Mouse (Mus musculus): Measurements from ENCODE around the gene Sumo3.

Sumo3 gene

GRCm38 (mm10) chr10:77605908-77606826 lies at the start of gene Sumo3, which contains the start of gene Gm49325:
Sumo3 (plus strand) TSS chr10:77606097.
Gm49325 (plus strand) TSS chr10:77606197.
- CTCF ChIA-PET, result interaction anchor here (0.6 kb wide), 1 partner anchor 74 kb away, joined by 8 read pairs; no protein-coding TSS in a partner anchor

- CTCF ChIA-PET, result no interaction called here
These were observed 49.3 kb upstream of the Sumo3 start for GRCm38 (mm10) chr10:77556631-77557030.

DNA sequence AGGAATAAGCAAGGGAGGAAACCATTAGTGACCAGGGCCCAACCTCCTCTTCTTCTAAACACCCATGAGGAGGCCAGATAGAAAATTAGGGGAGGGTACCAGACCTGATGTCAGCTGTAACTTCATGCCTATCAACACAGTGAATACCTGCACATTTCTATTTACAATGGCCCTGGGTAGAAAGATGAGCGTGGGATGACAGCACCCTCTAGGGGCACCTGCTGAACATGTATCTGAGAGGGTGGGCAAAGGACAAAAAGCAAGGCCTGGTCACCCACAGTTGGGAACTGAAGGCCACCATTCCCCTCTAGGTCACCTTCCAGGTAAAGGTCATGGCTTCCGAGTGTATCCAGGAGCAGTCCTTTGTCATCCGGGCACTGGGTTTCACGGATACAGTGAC lies 48.3 kb upstream of the Sumo3 start:
- CTCF ChIA-PET, result interaction anchor here (0.8 kb wide), 1 partner anchor 16 kb away, joined by 5 read pairs; no protein-coding TSS in a partner anchor

GRCm38 (mm10) chr10:77560090-77560489 lies 45.8 kb upstream of the Sumo3 start:
- CTCF ChIA-PET, result no interaction called here

DNA sequence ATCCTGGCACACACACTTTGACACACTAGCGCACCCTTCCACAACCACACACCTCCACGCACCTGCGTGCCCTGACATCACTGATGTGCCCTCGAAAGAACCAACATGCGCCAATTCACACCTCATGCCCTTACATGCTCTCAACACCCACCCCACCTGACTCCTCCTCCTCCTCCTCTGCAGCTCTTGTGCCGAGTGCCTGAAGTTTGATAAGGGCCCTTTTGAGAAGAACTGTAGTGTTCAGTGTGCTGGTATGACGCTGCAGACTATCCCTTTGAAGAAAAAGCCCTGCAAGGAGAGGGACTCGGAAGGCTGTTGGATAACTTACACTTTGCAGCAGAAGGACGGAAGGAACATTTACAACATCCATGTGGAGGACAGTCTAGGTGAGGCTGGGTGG lies 45.1 kb upstream of the Sumo3 start:
- CTCF ChIA-PET, result interaction anchor here (0.6 kb wide), 1 partner anchor 31 kb away, joined by 4 read pairs; the partner anchor contains the start of gene Itgb2

GRCm38 (mm10) chr10:77561508-77561907 lies 44.4 kb upstream of the Sumo3 start:
- CTCF ChIA-PET, result interaction anchor here (0.6 kb wide), 1 partner anchor 32 kb away, joined by 4 read pairs; the partner anchor contains the start of gene Itgb2

DNA sequence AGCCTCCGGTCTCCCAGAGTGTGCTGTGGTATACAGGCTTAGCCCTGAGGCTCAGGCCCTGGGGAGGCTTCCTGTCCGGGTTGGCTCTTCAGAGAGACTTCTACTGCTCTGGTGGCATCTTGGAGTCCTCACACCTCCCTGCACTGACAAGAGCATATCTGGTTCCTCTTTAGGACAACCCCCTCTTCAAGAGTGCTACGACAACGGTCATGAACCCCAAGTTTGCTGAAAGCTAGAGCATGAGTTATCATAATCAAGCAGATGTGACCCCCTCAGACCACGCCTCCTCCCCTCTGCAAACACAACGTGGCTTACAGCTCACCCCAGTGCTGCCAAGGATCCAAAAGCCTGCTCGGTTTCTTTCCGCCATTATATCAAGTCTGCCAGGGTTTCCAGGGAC lies 40.9 kb upstream of the Sumo3 start:
- CTCF ChIA-PET, result interaction anchor here (1.1 kb wide), 1 partner anchor 51 kb away, joined by 3 read pairs; no protein-coding TSS in a partner anchor

DNA sequence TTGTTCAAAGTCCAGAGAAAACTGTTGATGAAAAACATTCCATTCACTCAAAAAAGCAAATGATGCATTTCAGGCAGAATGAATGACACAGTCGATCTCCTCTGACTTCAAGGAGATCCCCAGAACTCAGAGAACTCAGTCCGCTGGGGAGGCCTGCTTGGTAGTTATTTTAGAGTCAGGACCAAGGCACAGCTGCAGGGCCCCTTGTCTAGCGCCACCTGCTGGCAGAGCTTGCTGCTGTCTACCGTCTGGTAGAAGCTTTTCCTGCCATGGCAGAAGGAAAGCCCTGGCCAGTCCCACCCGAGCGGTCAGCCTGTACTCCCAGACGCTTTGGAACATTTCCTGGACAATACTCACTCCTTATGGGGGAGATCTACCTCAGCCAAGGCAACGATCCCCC lies 39.2 kb upstream of the Sumo3 start:
- CTCF ChIA-PET, result no interaction called here

DNA sequence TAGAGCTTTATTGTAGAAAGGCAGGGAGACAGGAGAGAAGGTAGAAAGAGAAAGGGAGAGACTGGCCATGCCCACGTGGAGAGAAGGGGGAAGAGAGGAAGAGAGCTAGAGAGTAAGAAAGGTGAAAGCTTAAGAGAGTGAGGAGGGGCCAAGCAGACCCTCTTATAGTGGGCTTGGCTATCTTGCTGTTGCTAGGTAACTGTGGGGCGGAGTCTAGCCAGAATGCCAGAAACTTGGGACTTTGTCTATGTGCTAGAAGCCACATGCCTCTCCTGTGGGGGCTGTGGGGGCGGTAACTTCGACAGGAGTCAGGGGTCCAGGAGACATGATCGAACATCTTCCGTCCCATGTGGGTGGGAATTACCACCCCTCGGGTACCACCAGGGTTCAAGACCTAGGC lies 36.4 kb upstream of the Sumo3 start:
- CTCF ChIA-PET, result interaction anchor here (1.0 kb wide), 1 partner anchor 53 kb away, joined by 3 read pairs; no protein-coding TSS in a partner anchor

DNA sequence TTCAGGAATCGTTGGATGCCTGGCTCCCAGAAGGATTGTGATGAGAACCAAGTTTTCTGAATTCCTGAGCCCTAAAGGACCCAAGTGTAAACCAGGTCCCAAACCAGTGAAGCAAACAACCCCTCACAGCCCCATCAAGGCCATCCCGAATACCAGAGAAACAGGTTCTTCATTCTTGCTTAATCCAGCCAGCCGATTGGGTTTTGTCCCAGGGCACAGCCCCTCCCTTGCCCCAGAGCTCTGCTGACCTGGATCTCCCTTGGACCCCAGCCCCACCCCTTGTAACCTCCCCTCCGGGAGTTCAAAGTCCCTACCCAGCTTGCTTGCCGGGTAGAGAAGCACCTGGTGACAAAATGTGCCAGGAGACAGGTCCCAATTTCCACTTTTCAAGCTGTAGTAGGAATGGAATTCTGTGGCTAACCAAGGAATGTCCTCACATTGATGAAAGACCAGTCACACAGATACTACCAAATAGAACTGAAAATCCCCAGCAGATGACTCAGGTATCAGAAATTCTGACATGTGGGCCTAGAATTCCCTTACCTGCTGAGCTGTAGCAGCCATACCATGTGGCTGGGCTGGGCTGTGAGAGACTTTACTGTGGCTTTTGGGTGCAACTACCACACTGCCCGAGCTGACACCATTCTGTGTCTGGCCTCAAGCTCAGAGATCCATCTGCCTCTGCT lies 35.8 kb upstream of the Sumo3 start:
- CTCF ChIA-PET, result interaction anchor here (1.0 kb wide), 1 partner anchor 54 kb away, joined by 3 read pairs; no protein-coding TSS in a partner anchor

DNA sequence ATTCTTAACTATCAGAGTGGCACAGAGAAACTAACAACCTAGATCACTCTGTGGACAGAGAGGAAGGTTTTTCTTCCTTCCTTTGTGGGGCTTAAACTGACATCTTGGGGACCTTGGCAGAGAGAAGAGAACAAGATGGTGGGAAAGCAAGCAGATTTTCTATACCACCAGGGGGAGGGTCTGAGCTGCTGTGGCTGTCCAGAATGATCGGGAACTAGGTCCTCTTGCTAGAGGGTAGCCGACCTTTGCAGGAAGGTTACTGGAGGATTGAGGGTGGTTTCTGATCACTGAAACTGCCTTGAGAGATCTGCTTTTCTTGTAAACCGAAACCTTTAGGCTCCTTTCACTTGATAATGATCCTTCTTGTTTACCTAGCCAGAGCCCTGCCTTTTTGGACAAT lies 33.7 kb upstream of the Sumo3 start:
- CTCF ChIA-PET, result no interaction called here

DNA sequence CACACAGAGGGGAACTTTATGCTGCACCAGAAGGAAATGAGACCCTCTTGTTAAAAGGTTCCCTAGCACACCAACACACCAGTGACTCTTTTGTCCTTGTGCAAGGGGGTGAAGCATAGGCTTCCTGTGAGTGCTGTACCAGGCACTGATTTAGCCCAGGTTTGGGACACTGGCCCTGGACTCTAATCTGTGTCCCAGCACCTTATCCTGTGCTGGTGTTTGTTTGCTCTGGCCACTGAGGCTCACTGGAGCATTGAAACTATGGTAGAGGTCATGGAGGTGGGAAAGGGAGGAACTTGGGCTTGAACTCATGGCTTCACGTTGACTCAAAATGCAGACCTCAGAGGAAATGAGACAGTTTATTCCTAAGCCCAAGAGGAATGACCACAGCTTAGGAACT lies 32.7 kb upstream of the Sumo3 start:
- CTCF ChIA-PET, result interaction anchor here (0.6 kb wide), 1 partner anchor 15 kb away, joined by 5 read pairs; no protein-coding TSS in a partner anchor

DNA sequence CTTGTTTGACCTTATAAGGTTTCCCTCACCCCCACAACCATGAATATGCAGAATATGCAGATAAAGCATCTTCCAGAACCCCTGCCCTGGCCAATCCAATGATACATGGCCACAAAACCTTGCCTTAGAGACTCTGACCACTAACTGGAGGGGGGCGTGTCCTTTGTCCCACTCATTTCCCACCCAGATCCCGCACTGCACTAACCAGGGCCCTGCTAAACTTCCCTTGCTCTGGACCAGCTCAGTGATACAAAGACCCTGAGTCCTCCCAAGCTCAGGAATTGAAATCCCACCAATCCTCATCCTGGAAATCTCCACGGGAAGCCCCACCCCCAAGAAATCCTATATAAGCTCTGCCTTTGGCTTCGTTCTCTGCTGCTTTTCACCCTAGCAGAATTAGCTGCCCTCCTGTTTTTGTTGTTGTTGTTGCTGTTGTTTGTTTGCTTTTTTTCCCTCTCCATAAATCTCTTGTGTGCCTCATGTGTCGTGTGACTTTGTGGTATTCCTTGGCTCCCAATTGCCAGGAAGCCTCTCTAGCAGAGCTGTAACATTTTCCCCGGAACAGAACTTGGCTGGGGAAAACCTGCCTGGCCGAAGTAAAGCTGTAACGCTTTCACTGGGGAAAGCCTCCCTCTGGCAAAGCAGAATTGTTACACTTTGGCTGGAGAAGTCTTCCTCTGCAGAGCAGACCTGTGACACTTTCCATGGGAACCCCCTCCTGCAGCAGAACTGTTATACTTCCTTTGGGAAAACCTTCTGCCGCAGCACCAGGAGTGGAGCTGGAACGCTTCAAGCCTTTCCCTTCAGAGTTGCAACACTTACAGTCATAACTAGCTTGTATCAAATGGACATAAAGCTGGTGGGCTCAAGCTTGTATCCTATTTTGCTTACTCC lies 25.6 kb upstream of the Sumo3 start:
- CTCF ChIA-PET, result interaction anchor here (1.1 kb wide), 2 partner anchors 23 to 24 kb away, joined by 3 read pairs; no protein-coding TSS in a partner anchor

DNA sequence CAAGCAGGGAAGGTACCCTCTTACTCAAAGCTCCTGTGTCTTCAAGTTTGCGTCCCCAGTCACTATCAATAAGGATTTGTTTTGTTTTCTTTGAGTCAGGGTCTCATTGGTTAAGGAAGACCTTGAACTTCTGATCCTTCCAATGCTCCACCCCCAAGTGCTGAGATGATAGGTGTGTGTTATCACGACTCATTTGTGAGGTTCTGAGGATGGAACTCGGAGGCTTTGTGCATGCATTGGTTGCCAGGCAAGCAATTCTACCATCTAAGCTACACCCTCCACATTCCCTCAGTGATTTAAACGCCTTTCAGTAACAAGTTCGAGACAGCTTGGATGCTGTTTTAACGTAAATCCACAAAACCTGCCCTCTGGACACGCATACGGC lies 24.9 kb upstream of the Sumo3 start:
- CTCF ChIA-PET, result interaction anchor here (1.1 kb wide), 2 partner anchors 23 to 24 kb away, joined by 3 read pairs; no protein-coding TSS in a partner anchor

DNA sequence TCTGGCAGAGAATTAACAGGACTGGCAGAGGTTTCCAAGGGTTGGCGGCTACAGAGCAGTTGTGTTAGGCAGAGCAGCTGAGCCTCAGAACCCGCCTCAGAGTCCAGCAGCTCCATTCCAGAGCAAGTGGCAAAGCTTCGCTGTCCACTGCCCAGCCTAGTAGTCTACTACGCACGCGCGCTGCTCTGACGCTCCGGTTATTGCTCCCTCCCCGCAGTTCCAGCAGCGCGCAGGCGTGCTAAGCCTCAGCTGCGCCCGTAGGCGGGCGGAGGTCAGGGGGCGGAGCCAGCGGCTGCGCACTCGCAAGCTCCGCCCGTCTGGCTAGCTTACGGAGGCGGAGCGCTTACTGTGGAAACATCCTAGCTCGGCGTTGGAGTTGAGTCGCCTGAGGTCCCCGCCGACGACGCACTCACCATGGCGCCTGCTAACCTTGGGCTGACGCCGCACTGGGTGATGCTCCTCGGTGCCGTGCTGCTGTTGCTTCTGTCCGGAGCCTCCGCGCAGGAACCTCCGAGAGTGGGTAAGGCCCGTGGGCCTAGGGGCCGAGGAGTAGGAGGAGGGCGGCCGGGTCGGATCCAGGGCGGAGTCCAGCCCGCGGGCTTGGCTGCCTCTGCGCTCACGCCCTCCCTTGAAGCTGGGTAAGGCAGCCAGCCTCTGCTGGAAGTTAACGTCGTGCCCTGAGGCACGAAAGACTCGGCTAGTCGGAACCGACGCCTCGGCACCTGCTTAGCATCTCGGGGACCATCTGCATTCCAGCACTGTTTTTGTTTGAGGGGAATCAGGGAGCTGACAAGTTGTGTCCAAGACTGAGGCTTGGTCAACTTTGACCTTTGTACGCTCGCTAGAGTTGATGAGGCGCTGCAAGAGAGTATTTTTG lies 24.3 kb upstream of the Sumo3 start, which contains the start of gene Pttg1ip:
Pttg1ip (plus strand) TSS at position 313 of the 877 bp plus-strand sequence.
- CTCF ChIA-PET, result interaction anchor here (0.6 to 1.1 kb wide), 3 partner anchors 16 to 23 kb away, joined by 3 to 4 read pairs (median 3); no protein-coding TSS in a partner anchor

DNA sequence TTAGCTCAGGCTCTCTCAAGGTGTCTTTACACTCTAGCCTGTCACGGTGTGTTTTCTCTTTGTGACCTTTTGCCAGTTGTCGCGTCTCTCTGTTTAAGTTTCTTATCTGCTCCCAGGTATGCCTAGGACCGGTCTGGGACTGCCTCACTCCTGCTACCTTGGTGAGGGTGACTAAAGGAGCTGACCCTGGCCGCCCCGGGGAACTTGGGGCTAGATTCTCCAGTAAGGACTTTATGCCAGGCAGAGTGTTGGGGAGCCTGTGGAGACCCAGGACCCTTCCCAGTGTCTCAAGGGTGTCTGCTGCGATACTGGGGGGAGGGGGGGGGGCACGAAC lies 23.6 kb upstream of the Sumo3 start:
- CTCF ChIA-PET, result interaction anchor here (0.6 kb wide), 1 partner anchor 17 kb away, joined by 4 read pairs; no protein-coding TSS in a partner anchor

DNA sequence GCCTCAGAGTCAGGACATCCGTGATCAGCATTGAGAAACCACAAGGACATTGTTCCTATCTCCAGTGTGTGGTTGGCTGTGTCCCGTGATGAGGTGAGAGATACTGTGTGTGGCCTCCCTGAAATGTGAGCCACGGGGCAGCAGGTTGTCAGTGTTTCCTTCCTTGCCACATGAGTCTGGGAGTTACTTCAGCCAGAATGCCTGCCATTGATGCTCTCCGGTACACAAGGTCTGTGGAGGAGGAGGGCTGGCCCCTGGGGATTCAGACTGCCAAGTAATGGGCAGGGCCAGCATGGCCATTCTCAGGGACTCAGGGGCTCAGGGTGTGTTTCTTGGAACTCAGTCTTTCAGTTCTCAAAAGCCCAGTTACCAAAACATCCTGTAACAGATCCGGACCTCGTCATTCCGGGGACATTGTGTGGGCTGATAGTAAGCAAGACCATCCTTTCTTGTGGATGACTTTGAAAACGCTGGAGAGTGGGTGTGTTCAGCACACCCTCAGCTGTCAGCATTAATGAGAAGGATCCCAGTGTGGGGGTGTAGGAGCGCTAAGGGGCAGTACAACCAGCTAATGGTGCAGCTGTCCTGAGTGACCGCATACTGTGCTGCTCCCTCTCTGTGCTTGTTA lies 22.0 kb upstream of the Sumo3 start:
- CTCF ChIA-PET, result no interaction called here

DNA sequence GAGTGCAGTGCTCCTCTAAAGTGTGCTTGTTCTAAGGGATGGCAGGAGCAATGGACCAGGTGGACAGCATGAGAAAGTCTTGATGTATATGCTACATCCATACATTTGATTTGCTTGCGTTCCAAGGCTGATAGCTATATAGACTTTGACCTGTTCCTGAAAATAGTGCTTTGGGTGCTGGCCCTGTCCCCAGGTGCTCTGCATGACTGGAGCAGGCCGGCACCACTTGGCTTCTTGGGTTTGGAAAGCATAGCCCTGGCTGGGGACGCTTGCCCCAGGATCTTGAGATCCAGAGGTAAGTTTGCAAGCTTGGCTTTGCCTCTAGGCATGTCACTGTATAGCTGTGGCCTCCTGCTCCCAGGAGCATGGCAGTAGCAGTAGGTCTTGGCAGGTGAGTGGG lies 19.3 kb upstream of the Sumo3 start:
- CTCF ChIA-PET, result no interaction called here

GRCm38 (mm10) chr10:77587091-77587775 lies 18.7 kb upstream of the Sumo3 start:
- CTCF ChIA-PET, result no interaction called here
